Mouse (Mus musculus): ENCODE data around the gene Mfsd9.

GRCm38 (mm10) chr1:40783450-40783849 lies 7.0 kb downstream of the Mfsd9 start:
- TF ChIP-seq POLR2A (IDR thresholded peaks at IDR 0.05; ENCODE audit: low read depth, low read length) = no peak
- no peak for TF ChIP-seq CTCF (IDR thresholded peaks at IDR 0.05; ENCODE audit: extremely low read depth, insufficient read length, insufficient replicate concordance, low read depth, low read length)
